Mouse (Mus musculus) layer of hippocampus, adult 9-11 months (tissue): ENCODE measurements around the gene Ctnna3.
"Not testable (repeated sequence)": the region's sequence is repeated elsewhere in the genome, so short reads cannot be mapped to it uniquely, and the experiment has no call there.

Experiments
- DNase-seq: peaks from one replicate; pipeline ENCODE4 v3.0.0; 2022

The Ctnna3 gene

DNA sequence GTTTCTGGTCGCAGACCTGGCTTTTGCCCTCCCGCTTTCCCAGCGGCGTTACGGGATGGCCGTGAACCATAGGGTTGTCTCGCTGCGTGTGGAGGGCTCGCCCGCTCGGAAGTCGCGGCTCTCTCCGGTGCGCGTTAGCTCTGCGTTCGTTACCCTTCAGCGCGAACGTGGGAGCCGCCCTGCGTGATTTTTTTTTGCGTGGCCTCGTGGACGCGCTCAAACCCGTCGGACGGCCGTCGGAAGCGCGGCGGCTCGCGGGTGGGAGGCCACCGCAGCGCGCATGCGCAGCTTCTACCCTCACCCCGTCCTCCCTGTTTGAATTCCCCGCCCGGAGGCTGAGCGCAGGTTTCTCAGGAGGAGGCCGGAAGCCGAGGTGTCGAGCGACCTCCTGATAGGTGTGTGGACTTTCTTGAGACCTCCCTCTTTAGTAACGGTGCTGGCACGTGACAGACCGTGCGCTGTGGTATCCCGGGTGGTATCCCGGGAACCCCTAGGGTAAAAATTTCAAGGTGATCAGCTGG, at the start of gene Ctnna3:
Gene Ctnna3, plus strand, starts transcription at position 314 of the 521 bp plus-strand sequence.
- peak; percentile 95 for DNase-seq

DNA sequence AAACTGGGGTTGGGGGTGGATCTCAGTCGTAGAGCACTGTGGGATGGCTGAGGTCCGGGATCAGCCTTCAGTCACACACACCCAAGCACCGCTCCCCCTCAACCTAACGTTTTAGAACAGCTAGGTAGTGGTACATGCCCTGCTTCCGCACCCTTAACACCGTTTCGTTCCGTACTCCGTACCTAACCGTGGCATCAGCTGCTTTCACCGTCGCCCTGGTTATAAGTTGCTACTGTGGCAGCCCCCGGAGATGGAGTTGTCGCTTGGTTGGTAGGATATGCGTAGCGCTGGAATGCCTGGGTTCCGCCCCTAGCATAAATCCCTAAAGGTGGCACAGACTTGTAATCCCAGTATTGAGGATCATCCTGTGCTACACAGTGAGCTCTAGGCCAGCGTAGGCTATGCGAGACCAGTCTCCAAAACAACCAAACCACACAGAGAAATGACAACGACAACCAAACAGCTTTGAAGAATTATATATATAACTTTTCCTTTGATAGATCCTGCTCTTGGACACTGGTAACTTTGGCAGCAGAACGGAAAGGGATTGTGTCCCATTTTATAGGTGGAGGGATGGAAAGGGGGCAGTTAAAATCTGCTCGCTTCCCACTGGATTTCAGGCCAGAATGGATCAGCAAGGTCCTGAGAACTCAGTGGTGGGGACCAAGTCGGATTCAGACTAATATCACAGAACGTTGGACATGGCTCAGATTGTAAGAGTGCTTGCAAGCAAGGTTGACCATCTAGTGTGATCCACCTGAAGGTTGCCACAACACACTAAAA, 48.2 kb upstream of the Ctnna3 start, which contains the start of gene Sirt1:
Gene Sirt1, minus strand, starts transcription at position 207 of the 783 bp plus-strand sequence.
- DNase-seq: no peak

DNA sequence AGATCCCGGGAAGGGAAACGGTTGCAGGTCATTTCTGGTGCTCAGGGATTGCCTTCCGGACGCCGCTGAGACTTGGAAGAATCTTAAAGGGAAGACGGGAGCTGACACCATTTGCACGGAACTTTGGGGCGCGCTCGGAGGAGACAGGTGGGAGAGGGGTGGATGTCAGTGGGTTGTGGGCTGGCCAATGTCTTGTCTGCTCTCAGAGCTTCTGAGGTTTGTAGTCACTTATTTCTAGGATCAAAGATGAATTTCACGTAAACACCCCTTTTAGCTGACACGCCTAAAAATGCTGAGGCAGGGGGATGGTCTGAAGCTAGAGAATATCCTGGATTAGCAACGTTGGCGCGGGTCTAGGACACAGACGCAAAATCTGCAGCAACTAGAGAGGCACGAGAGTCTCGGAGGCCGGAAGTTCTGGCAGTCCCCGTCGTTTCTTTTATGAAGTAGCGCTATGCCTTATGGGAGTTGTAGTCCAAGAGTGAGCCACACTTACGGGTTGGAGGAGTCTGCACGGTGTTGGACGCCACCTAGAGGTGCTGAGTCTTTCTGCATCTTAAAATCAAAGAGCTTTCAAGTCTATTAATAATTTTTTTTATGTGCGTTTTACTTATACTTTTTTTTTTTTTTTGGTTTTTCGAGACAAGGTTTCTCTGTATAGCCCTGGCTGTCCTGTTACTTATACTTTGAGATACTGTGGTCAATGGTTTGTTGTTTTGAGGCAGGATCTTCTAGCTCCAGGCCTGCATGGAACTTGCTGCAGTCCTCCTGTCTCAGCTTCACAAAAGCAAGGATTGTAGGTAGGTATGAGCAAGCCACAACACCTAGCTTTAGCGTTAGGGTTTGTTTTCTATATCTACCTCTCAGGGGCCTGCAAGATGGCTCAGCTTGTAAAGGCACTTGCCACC, 47.3 kb upstream of the Ctnna3 start, which contains the start of gene Dnajc12:
Gene Dnajc12, plus strand, starts transcription at position 72 of the 908 bp plus-strand sequence.
- DNase-seq: peak; percentile 92

DNA sequence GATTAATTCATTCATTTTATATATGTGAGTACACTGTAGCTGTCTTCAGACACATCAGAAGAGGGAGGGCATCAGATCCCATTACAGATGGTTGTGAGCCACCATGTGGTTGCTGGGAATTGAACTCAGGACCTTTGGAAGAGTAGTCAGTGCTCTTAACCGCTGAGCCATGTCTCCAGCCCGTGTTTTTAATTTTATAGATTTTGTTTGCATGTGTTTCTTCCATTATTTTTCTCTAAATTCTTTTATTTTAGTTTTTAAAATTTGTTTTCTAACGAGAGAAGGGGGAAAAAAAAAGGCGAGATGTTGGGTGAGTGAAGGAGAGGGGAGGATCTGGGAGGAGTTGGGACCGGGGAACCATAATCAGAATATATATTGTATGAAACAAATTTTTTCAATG, 44.0 kb upstream of the Ctnna3 start:
- DNase-seq: not testable (repeated sequence)

DNA sequence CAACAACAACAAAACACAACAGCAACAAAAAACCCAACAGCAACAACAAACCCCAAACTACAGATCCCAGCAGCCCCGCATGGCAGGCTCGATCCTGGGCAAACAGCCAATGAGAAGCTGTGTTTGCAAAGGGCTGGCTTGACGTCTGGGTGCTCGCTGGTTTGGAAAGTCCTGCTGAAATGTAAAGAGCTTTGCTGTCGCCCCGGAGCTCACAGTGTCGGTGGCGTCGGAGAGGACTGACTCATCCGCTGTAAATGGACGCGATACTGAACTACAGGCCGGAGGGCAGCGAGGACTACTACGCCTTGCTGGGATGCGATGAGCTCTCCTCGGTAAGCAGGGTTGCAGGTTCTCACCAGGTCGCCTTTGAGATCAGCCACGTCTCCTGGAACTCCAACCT, 43.5 kb upstream of the Ctnna3 start:
- peak; percentile 86 for DNase-seq

DNA sequence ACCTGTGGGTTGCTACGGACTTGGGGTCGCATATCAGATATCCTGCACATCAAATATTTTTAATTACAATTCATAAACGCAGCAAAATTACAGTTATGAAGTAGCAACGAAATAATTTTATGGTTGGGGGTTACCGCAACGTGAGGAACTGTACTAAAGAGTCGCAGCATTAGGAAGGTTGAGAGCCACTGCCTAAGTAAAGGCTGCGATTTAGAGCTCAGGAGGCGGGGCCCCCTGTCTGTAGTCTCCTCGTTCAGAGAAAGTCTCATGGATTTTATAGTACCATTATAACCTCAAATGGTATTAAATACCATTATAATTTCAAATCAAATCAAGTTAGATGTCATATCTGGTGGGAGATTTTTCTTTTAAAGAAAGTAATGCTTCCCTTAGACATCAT, 42.9 kb upstream of the Ctnna3 start:
- no peak for DNase-seq

DNA sequence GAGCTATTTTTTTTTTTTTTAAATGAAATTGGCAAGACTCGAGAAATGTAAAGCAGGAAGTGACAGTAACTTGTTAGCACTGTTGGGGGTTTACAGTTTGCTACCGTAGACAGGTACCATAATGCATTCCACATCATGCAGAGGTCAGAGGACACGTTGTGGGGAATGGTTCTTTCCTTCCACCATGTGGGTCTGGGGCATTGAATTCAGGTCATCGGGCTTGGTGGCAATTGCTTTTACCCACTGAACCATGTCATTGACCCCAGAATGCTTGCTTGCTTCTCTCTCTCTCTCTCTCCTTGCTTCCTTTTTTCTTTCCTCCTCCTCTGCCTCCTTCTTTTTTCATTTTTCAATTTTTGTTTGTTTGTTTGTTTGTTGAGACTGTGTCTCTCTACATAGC, 41.0 kb upstream of the Ctnna3 start:
- no peak for DNase-seq

DNA sequence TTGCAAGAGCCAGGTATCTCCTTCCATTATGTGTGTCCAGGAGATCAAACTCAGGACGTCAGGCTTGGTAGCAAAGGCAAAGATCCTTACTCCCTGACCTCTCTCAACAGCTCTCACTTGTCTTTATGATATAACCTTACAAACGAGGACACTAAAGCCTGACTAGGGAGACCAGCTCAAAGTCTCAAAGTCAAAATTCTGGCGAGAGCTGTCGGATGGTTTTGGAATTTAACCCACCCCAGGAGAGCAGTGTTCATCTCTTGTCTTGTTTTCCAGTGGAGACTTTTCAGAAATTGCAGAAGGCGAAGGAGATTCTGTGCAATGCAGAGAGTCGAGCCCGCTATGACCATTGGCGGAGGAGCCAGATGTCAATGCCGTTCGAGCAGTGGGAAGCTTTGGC, 32.9 kb upstream of the Ctnna3 start:
- no peak for DNase-seq

DNA sequence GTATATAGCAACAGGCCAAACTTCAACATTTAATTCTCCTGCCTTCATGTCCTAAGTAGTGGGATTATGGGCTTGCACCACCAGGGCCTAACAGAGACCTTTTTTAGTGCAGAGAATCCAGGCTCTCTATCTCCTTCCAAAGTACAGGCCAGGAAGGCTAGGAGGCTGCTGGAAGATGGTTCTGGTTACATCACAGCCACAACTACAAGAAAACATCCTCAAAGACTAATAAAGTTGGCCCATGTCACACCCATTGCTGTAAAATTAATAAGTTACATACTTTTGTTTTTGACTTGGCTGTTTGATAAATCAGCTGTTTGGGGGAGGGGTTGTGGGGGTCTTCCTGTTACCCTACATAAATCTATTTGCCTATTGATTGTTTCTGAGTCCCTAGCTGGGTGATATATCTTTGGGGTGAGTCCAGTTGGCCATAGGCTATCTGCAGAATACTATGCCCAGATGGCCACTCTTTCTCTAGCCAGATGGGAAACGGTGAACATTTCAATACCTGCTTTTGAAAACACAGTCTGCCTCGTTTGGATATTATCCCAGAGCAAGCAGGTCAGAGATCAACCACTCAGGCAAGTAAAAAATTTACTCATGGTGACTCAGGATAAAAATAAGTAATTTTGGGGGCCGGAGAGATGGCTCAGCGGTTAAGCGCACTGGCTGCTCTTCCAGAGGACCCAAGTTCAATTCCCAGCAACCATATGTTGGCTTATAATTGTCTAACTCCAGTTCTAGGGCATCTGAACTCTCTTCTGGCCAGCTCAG, 27.0 kb upstream of the Ctnna3 start:
- DNase-seq: no peak

DNA sequence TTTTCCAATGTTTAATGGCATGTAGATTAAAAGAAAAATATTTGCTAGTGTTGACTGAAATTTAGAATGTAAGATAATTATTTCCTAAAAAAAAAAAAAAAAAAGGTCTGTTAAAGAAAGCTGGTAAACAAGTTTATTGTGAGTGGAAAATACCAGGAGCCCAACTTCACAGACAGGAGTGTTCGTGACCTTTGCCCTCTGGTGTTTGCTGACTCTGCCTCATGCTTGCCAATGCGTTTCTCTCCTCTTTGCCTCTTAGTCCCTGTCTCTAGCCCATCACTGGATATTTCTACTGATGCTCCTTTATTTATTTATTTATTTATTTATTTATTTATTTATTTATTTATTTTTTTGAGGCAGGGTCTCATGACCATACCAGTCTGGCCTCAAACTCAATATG, 26.3 kb upstream of the Ctnna3 start:
- DNase-seq: no peak

DNA sequence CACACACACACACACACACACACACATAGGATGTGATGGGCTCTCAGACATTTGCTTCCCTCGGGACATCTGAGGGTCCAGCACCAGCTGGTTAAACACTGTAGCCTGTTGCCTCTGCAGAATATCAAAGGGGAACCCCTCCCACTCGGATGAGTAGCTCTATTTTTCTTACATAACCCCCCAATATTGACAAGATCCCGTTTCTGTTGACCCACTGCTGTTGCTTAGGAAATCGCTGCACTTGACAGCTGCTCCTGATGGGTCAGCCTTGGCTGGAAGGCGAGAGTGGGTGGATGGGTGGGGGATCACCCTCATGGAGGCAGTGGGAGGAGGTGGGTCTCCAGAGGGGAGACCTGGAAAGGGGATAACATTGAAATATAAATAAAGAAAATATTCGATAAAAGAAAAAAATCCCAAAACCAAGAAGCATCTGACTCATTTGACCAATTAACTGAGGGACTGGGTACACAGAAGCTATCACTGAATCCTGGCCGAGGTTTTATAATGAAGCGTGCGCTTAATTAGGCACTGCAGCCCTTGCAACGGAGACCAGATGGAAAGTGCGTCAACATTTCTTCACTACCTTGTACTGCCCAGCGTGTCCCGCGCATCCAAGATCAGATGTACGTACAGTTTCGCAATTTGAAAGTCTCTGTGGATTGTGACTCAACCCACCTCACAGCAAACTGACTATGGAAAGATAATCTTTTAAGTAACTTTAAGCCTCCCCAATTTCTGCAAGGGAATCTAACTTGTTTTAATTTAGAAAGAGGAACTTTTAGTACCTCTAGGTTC, 19.5 kb upstream of the Ctnna3 start:
- DNase-seq: no peak

DNA sequence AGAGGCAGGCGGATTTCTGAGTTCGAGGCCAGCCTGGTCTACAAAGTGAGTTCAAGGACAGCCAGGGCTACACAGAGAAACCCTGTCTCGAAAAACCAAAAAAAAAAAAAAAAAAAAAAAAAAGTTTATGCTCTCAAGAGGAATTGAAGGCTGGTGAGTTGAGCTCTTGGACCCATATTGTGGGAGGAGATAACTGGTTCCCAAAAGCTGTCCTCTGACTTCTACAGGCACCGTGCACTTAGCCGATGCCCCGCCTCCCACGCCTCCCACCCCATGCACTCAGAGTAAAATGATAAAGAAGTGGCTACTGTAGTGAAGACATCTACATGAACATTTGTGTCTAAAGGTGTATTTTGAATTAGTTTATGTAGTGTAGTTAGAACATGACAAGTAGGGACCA, 18.2 kb upstream of the Ctnna3 start:
- DNase-seq: not testable (repeated sequence)

DNA sequence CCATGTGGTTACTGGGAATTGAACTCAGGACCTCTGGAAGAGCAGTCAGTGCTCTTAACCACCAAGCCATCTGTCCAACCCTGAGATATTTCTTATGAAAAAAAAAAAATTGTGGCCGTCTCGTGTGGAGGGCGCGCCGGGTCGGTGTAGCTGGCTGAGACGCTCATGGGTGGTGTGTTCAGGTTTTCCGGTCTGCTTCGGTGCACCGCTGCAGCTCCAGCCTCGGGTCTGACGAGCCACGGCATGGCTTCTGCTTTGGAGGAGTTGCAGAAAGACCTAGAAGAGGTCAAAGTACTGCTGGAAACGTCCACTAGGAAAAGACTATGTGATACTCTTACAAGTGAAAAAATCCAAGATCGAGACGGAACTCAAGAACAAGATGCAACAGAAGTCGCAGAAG, 17.1 kb upstream of the Ctnna3 start:
- no peak for DNase-seq

DNA sequence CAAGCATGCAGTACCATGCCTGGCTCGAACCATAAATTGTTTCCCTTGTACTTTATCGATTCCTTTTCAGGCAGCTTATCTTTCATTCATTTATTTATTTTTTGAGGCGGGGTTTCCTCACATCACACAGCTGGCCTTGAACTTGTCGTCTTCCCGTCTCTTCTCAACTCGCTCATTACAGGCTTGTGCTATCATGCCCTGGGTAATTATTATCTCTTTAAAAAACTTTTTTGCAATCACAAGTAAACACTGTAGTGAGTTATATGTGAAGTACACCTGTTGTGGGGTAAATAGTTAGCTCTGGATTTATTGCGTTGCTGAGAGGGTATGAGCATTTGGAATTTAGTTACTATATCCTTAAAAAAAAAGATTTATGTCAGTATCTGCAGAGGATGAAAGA, 14.6 kb upstream of the Ctnna3 start:
- no peak for DNase-seq

DNA sequence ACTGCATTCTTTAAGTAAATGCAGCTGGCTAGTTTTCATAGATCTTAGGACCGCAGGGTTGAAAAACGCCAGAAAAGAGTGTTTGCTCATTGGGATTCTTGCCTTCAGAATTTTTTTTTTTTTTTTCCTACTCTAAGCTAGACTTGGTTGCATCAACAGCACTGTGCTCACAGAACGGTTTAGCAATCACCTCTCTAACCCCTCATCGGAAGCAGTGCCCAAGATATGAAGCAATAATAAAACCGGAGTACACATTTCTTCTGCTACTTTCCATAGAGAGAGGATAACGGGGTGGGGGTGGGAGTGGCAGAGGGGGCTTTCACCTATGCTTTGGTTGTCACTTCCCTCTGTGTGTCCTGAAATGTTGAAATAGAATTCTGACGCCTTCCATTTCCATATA, 14.0 kb upstream of the Ctnna3 start:
- DNase-seq: no peak

DNA sequence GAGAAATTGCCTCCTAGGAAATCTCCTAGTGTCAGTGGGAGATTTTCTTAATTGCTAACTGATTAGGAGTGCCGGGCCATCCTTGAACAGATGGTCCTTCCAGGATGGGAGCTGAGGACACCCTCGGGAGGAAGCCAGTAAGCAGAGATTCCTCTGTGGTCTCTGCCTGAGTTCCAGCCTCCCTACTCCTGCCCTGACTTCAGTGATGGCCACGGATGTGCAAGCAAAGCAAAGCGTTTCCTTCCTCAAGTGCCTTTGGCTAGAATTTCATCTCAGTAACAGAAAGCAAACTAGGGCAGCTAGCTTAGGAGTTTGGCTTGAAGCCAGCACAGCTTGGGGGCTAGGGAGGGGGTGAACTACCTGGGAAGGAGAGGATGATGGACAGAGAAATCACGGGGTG, 12.8 kb upstream of the Ctnna3 start:
- no peak for DNase-seq

DNA sequence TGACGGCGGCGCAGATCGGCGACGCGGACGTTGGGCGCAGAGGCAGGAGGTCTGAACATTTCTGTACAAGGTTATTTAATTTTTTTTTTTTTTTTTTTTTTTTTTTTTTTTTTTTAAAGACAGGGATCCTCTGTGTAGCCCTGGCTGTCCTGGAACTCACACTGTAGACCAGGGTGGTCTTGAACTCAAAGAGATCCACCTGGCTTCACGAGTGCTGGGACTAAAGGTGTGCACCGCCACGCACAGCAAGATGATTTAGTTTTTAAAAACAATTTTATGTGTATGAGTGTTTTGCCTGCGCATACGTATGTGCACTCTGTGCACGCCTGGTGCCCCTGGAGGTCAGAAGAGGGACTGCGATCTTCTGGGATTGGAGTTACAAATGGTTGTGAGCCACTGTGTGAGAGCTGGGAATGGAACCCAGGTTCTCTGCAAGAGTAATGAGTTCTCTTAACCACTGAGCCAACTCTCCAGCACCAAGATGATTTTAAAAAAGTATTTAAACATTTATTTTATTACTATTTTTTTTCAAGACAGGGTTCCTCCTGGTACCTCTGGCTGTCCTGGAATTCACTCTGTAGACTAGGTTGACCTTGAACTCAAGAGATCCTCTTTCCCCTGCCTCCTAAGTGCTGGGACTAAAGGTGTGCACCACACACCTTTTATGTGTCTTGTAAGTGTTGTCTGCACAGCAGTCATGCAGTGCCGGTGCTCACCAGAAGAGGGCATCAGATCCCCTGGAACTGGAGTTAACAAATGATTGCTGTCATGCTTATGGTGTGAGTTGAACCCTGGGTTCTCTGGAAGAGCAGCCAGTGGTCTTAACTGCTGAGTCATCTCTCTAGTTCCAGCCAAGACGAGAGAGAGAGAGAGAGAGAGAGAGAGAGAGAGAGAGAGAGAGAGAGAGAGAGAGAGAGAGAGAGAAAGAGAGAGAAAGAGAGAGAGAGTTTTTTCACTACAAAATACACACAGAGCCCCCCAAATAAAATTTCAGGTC, 7.9 kb upstream of the Ctnna3 start, which contains the start of gene Gm7075:
Gene Gm7075, minus strand, starts transcription at position 51 of the 997 bp plus-strand sequence.
- no peak for DNase-seq

DNA sequence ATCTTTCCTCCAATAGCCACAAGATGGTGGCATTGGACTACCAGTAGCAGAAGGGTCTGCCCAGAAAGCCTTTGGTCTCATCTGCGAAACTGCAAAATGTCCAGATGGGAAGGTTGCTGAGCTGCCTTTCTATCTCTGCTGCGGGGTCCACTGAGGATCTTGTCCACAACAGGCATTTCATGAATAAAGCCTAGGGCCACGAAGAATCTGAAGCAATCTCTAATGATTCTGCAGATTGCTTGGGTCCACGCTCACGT, 7.2 kb upstream of the Ctnna3 start:
- DNase-seq: no peak

DNA sequence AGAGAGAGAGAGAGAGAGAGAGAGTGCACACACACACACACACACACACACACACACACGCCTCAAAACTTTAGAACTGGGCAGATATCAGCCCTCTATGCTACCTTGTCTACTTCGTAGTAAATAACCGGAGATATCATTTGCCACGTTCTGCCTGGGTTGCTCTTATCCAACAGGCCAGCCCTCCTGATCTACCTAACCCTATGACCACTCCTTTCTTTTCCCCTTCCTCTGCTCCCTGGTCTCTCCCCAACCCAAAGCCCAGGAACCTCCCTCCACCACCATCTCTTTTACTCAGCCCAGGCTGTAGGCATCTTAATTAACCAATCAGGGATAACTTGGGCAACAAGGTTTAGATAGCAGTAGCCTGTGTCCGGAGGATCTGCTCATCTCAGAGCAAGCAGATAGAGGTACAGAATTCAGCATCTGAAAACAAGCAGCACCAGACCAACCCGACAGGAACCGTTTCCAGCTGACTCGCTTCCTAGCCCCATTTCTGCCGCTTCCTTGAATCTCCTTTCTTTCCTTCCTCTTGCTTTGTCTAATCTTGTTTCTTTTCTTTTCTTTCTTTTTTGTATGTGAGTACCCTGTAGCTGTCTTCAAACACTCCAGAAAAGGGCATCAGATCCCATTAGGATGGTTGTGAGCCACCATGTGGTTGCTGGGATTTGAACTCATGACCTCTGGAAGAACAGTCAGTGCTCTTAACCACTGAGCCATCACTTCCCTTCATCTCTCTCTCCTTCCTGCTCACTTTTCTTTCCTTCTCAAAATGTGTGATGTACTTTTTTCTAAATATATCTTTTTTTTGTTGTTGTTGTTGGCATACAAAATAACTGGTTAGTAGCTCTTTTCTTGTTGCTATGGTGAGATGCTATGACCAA, 6.1 kb upstream of the Ctnna3 start:
- DNase-seq: no peak

DNA sequence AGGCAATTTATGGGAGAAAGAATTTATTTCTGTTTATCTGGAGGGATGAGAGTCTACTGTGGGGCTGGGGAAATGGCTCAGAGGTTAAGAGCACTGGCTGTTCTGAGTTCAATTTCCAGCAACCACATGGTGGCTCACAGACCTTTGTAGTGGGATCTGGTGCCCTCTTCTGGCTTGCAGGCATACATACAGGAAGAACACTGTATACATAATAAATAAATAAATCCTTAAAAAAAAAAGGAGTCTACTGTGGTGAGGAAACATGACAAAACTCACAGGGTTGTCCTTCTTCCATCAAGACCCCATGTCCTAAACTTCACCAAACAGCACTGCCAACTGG, 5.5 kb upstream of the Ctnna3 start:
- DNase-seq: no peak
